Mouse (Mus musculus): ENCODE measurements at regions not wholly inside any gene's neighbourhood (a gene's known extent, or its start where the extent isn't known, plus 50 kb on each side); places are given as distances from the start of the nearest gene placed in this dataset.
"Not testable (repeated sequence)": the region's sequence is repeated elsewhere in the genome, so short reads cannot be mapped to it uniquely, and the experiment has no call there.

- TF ChIP-seq CTCF (IDR thresholded peaks at IDR 0.05; ENCODE audit: low read depth) (no peak), EP300 (optimal IDR thresholded peaks at IDR 0.05) (no peak)
- H3K4me1 ChIP-seq (replicated peaks; ENCODE audit: control insufficient read depth, insufficient read depth), result no peaks in the 10 kb centered on the region
- 78% methylated on average over 2 of the region's 2 CpGs for WGBS
- H3K4me3 ChIP-seq (ENCODE audit: low read depth, low read length), result no peak overlapping the region
- H3K9me3 ChIP-seq (ENCODE audit: control insufficient read depth, low read length), result no peaks in the 10 kb centered on the region
- DNase-seq (ENCODE audit: low spot score) (no peak), ATAC-seq (ENCODE audit: low FRiP score, low TSS enrichment) (no peak)
- H3K27me3 ChIP-seq (ENCODE audit: control insufficient read depth, insufficient read depth, low read length), result no peaks in the 10 kb centered on the region
- no peaks in the 10 kb centered on the region for H3K36me3 ChIP-seq (ENCODE audit: control insufficient read depth, insufficient read depth, low read length)
- no peak overlapping the region for H3K4me2 ChIP-seq (replicated peaks; ENCODE audit: low read depth)
- H3K27ac ChIP-seq (replicated peaks), result no peak overlapping the region
- H3K9ac ChIP-seq (ENCODE audit: low read length), result no peak overlapping the region
Measured at GRCm38 (mm10) chr3:21610231-21610630, 466.2 kb upstream of the Tbl1xr1 start.

GRCm38 (mm10) chr3:21621745-21622144, 454.7 kb upstream of the Tbl1xr1 start:
- Histone ChIP-seq H3K36me3 (ENCODE audit: control insufficient read depth, insufficient read depth, low read length) (no peaks in the 10 kb centered on the region), H3K4me1 (replicated peaks; ENCODE audit: control insufficient read depth, insufficient read depth) (no peaks in the 10 kb centered on the region), H3K4me3 (ENCODE audit: low read depth, low read length) (no peak overlapping the region), H3K27me3 (ENCODE audit: control insufficient read depth, insufficient read depth, low read length) (no peaks in the 10 kb centered on the region), H3K27ac (replicated peaks) (no peak overlapping the region), H3K4me2 (replicated peaks; ENCODE audit: low read depth) (no peak overlapping the region), H3K9me3 (ENCODE audit: control insufficient read depth, low read length) (no peaks in the 10 kb centered on the region), H3K9ac (ENCODE audit: low read length) (no peak overlapping the region)
- WGBS, result 81% methylated on average over 2 of the region's 2 CpGs
- DNase-seq (ENCODE audit: low spot score) (no peak), ATAC-seq (ENCODE audit: low FRiP score, low TSS enrichment) (no peak)
- no peak for TF ChIP-seq EP300 (optimal IDR thresholded peaks at IDR 0.05)
- no peak for TF ChIP-seq CTCF (IDR thresholded peaks at IDR 0.05; ENCODE audit: low read depth)

DNA sequence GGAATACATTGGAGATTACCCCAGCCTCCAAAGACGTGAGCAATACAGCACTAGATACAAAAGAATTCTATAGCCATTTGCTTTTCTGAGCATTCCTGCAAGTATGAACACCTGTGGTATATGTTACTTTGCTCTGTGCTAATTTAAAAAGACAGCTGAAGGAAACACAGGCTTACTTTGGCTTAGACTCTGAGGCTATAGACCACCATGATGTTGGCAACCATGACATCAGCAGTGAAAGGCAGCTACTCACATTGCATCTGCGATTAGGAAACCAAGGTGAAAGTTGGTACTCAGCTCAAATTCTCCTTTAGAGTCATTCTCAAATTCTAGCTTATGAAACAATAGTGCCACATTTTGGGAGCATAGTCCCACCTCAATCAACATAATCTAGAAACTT, 451.4 kb upstream of the Tbl1xr1 start:
- Histone ChIP-seq H3K36me3 (ENCODE audit: control insufficient read depth, insufficient read depth, low read length) (no peaks in the 10 kb centered on the region), H3K4me3 (ENCODE audit: low read depth, low read length) (no peak overlapping the region), H3K4me2 (replicated peaks; ENCODE audit: low read depth) (no peak overlapping the region), H3K4me1 (replicated peaks; ENCODE audit: control insufficient read depth, insufficient read depth) (no peaks in the 10 kb centered on the region), H3K27me3 (ENCODE audit: control insufficient read depth, insufficient read depth, low read length) (no peaks in the 10 kb centered on the region), H3K9ac (ENCODE audit: low read length) (no peak overlapping the region), H3K9me3 (ENCODE audit: control insufficient read depth, low read length) (no peaks in the 10 kb centered on the region), H3K27ac (replicated peaks) (no peak overlapping the region)
- ATAC-seq (ENCODE audit: low FRiP score, low TSS enrichment) (no peak), DNase-seq (ENCODE audit: low spot score) (no peak)
- TF ChIP-seq CTCF (IDR thresholded peaks at IDR 0.05; ENCODE audit: low read depth) (no peak), EP300 (optimal IDR thresholded peaks at IDR 0.05) (no peak)
- WGBS, result 75% methylated on average over 2 of the region's 2 CpGs

GRCm38 (mm10) chr3:21626029-21626428, 450.4 kb upstream of the Tbl1xr1 start:
- no peaks in the 10 kb centered on the region for H3K4me1 ChIP-seq (replicated peaks; ENCODE audit: control insufficient read depth, insufficient read depth)
- H3K9ac ChIP-seq (ENCODE audit: low read length), result no peak overlapping the region
- no peak overlapping the region for H3K4me3 ChIP-seq (ENCODE audit: low read depth, low read length)
- no peak overlapping the region for H3K4me2 ChIP-seq (replicated peaks; ENCODE audit: low read depth)
- no peak for TF ChIP-seq CTCF (IDR thresholded peaks at IDR 0.05; ENCODE audit: low read depth)
- H3K36me3 ChIP-seq (ENCODE audit: control insufficient read depth, insufficient read depth, low read length), result no peaks in the 10 kb centered on the region
- WGBS, result 4% methylated on average over 3 of the region's 3 CpGs
- ATAC-seq (ENCODE audit: low FRiP score, low TSS enrichment) (no peak), DNase-seq (ENCODE audit: low spot score) (peak; percentile 33)
- H3K27ac ChIP-seq (replicated peaks), result no peak overlapping the region
- H3K9me3 ChIP-seq (ENCODE audit: control insufficient read depth, low read length), result no peaks in the 10 kb centered on the region
- no peaks in the 10 kb centered on the region for H3K27me3 ChIP-seq (ENCODE audit: control insufficient read depth, insufficient read depth, low read length)

DNA sequence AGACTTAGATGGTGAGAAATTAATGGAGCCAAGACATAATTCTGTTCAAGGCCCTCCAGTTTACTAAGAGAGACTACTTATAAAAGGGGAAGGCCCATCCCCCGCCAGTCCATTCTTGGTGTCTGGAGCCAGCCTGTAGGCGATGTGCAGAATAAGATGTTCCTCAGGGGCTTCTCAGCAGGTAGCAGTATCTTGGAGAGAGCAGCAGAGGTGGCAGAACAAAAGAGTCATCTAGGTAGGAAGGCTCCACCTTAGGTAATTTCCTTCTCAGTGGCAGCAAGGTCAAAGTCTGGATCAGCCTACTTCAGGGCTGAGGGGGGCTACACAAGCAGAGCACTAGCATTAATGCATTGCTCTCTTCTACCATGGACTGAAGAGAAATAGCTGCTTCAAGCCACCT, 449.4 kb upstream of the Tbl1xr1 start:
- H3K4me1 ChIP-seq (replicated peaks; ENCODE audit: control insufficient read depth, insufficient read depth); H3K4me2 ChIP-seq (replicated peaks; ENCODE audit: low read depth); H3K27me3 ChIP-seq (ENCODE audit: control insufficient read depth, insufficient read depth, low read length); H3K9ac ChIP-seq (ENCODE audit: low read length); H3K27ac ChIP-seq (replicated peaks); H3K4me3 ChIP-seq (ENCODE audit: low read depth, low read length); DNase-seq (ENCODE audit: low spot score); H3K9me3 ChIP-seq (ENCODE audit: control insufficient read depth, low read length); H3K36me3 ChIP-seq (ENCODE audit: control insufficient read depth, insufficient read depth, low read length); ATAC-seq (ENCODE audit: low FRiP score, low TSS enrichment): not testable (repeated sequence)
- 89% methylated on average over 2 of the region's 2 CpGs for WGBS

DNA sequence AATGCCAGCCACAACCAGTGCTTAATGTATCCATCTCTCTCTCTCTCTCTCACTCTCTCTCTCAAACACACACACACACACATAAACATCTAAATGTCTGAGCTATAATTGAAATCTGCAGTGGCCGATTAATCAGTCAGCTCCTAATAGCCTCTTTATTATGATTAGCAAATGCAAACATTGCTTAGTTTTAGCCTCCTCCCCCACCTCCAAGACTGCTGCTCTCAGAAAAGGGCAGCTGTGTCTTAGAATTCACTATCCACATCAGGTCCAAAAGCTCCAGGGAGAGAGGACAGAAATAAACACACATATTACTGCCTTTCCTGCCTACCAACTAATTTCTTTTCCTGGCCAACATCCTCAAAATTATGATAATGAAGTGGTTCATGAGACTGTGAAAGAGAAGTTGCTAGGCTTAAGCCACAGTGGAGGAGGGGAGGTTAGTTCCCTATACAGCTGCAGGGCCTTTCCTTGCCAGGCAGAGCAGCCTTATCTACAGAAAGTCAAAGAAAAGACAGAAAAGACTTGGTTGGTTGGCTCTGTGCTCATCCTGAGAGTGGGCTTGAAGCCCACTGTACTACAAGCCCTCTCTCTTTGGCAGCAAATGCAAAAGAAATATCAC, 442.7 kb upstream of the Tbl1xr1 start:
- WGBS, result 6% methylated on average over 1 of the region's 1 CpGs
- TF ChIP-seq EP300 (optimal IDR thresholded peaks at IDR 0.05) (no peak), CTCF (IDR thresholded peaks at IDR 0.05; ENCODE audit: low read depth) (no peak)

More for the DNA sequence above, 442.7 kb upstream of the Tbl1xr1 start:
- peak overlapping the region; percentile 67; the same call in 1 of the 2 replicates for H3K27ac ChIP-seq (replicated peaks)
- H3K4me1 ChIP-seq (replicated peaks; ENCODE audit: control insufficient read depth, insufficient read depth), result no peaks in the 10 kb centered on the region
- no peak overlapping the region for H3K4me3 ChIP-seq (ENCODE audit: low read depth, low read length)
- H3K27me3 ChIP-seq (ENCODE audit: control insufficient read depth, insufficient read depth, low read length), result no peaks in the 10 kb centered on the region
- H3K4me2 ChIP-seq (replicated peaks; ENCODE audit: low read depth), result no peak overlapping the region
- H3K36me3 ChIP-seq (ENCODE audit: control insufficient read depth, insufficient read depth, low read length), result no peaks in the 10 kb centered on the region
- ATAC-seq (ENCODE audit: low FRiP score, low TSS enrichment) (peak; percentile 73), DNase-seq (ENCODE audit: low spot score) (peak; percentile 51)
- no peak overlapping the region for H3K9ac ChIP-seq (ENCODE audit: low read length)
- no peaks in the 10 kb centered on the region for H3K9me3 ChIP-seq (ENCODE audit: control insufficient read depth, low read length)
